Mouse (Mus musculus) lung, adult 2 months (tissue): ENCODE measurements around the gene Wdr31.

Experiments
- CTCF ChIP-seq: fragments of 200-500 bp; IDR thresholded peaks from 2 replicates; pipeline ENCODE4 v1.5.1; 2011; ENCODE audit warnings: mild to moderate bottlenecking, low read length, control low read depth; ENCODE audit not compliant: insufficient read depth
- POLR2A ChIP-seq: fragments of 200-500 bp; IDR thresholded peaks from 2 replicates; pipeline ENCODE4 v1.6.1; 2011; ENCODE audit warnings: low read depth, mild to moderate bottlenecking, control low read depth, low read length, borderline replicate concordance; ENCODE audit errors: extremely low read depth

GRCm38 (mm10) chr4:62460348-62460747 is 10.3 kb downstream of the Wdr31 start:
- TF ChIP-seq POLR2A = no peak
- no peak for TF ChIP-seq CTCF
